Mouse (Mus musculus) kidney, embryonic 14.5 days (tissue): ENCODE data around the gene Epm2aip1. TPM values are rescaled to one million over a fixed set of nuclear protein-coding genes. Genes with fewer than 3 reads are reported as not detected.

Source experiments
- ATAC-seq: fragments of 200-750 bp; cut with Nextera tagmentation; 2 replicates; pipeline ENCODE4 v1.8.0; 2017; ENCODE audit warnings: moderate number of reproducible peaks, mild to moderate bottlenecking, moderate TSS enrichment, moderate library complexity; ENCODE audit not compliant: low FRiP score, low TSS enrichment
- H3K27ac ChIP-seq: fragments of 300-500 bp; sonication (generic); 2 replicates; pipeline ENCODE4 v1.5.1; 2014; ENCODE audit warnings: low read depth, mild to moderate bottlenecking, low read length, moderate library complexity, mixed read lengths
- H3K27me3 ChIP-seq: fragments of 300-500 bp; sonication (generic); 2 replicates; pipeline ENCODE4 v1.6.1; 2014; ENCODE audit warnings: mild to moderate bottlenecking, low read length; ENCODE audit not compliant: control insufficient read depth, insufficient read depth
- H3K36me3 ChIP-seq: fragments of 300-500 bp; sonication (generic); 2 replicates; pipeline ENCODE4 v1.6.1; 2014; ENCODE audit warnings: low read length, mixed read lengths; ENCODE audit not compliant: control insufficient read depth, insufficient read depth
- H3K4me1 ChIP-seq: fragments of 300-500 bp; sonication (generic); 2 replicates; pipeline ENCODE4 v1.6.1; 2014; ENCODE audit warnings: low read length, mixed read lengths; ENCODE audit not compliant: control insufficient read depth, insufficient read depth
- H3K4me2 ChIP-seq: fragments of 300-500 bp; sonication (generic); replicated peaks from 2 replicates; pipeline ENCODE4 v1.6.1; 2014; ENCODE audit warnings: low read depth, mild to moderate bottlenecking, low read length
- H3K4me3 ChIP-seq: fragments of 300-500 bp; sonication (generic); 2 replicates; pipeline ENCODE4 v1.5.1; 2014; ENCODE audit warnings: mild to moderate bottlenecking, low read length
- H3K9ac ChIP-seq: fragments of 300-500 bp; sonication (generic); 2 replicates; pipeline ENCODE4 v1.6.1; 2014; ENCODE audit warnings: low read depth, mild to moderate bottlenecking, low read length, moderate library complexity
- H3K9me3 ChIP-seq: fragments of 300-500 bp; sonication (generic); 2 replicates; pipeline ENCODE4 v1.6.1; 2016; ENCODE audit warnings: low read length; ENCODE audit not compliant: control insufficient read depth
- WGBS: fragments of 180-500 bp; shearing (Covaris S2); extraction: QIAGEN DNeasy Blood & Tissue Kit; methylation state at CpG from one replicate; pipeline ENCODE4 v1.1.7; 2014; 5-methylcytosine and 5-hydroxymethylcytosine counted together
- polyA plus RNA-seq: library from polyadenylated mRNA; unstranded; fragments of >200 nt; fragmentation: Nextera tagmentation; extraction: Ambion mirVana; gene quantifications from 2 replicates; pipeline ENCODE4 v1.2.1, GENCODE M21; 2014

Epm2aip1 gene
- polyA plus RNA-seq, 1 experiment from 2014 or later = 36.5 TPM

- Histone ChIP-seq H3K9ac (no peak overlapping the region), H3K27me3 (no peaks in the 10 kb centered on the region), H3K4me1 (peaks cover 30% of the 10 kb centered on the region), H3K36me3 (peaks cover 35% of the 10 kb centered on the region), H3K4me2 (peak overlapping the region; percentile 70), H3K4me3 (peak overlapping the region; percentile 87; the same call in 1 of the 2 replicates), H3K9me3 (no peaks in the 10 kb centered on the region), H3K27ac (no peak overlapping the region)
- 73% methylated on average over 1 of the region's 1 CpGs for WGBS
- no peak for ATAC-seq
Observed at GRCm38 (mm10) chr9:111273958-111274357, 2.2 kb downstream of the Epm2aip1 start.

- Histone ChIP-seq H3K27ac (no peak overlapping the region), H3K36me3 (peaks cover 40% of the 10 kb centered on the region), H3K9ac (peak overlapping the region; percentile 25; the same call in 1 of the 2 replicates), H3K4me2 (peak overlapping the region; percentile 28), H3K4me3 (peak overlapping the region; percentile 18), H3K9me3 (no peaks in the 10 kb centered on the region), H3K27me3 (no peaks in the 10 kb centered on the region), H3K4me1 (peaks cover 28% of the 10 kb centered on the region)
- WGBS = 28% methylated on average over 1 of the region's 1 CpGs
- ATAC-seq = no peak
Observed at GRCm38 (mm10) chr9:111275156-111275555, 3.4 kb downstream of the Epm2aip1 start.

GRCm38 (mm10) chr9:111285061-111285460 is 13.3 kb downstream of the Epm2aip1 start:
- H3K4me1 ChIP-seq = no peaks in the 10 kb centered on the region
- no peak overlapping the region for H3K4me2 ChIP-seq
- H3K36me3 ChIP-seq = no peaks in the 10 kb centered on the region
- no peak overlapping the region for H3K9ac ChIP-seq
- ATAC-seq = no peak
- WGBS = 49% methylated on average over 3 of the region's 3 CpGs
- no peaks in the 10 kb centered on the region for H3K27me3 ChIP-seq
- no peaks in the 10 kb centered on the region for H3K9me3 ChIP-seq
- no peak overlapping the region for H3K27ac ChIP-seq
- no peak overlapping the region for H3K4me3 ChIP-seq

- no peaks in the 10 kb centered on the region for H3K9me3 ChIP-seq
- no peaks in the 10 kb centered on the region for H3K27me3 ChIP-seq
- no peaks in the 10 kb centered on the region for H3K36me3 ChIP-seq
- no peak overlapping the region for H3K9ac ChIP-seq
- H3K27ac ChIP-seq = no peak overlapping the region
- no peak for ATAC-seq
- no peak overlapping the region for H3K4me3 ChIP-seq
- H3K4me2 ChIP-seq = no peak overlapping the region
- H3K4me1 ChIP-seq = no peaks in the 10 kb centered on the region
- 28% methylated on average over 5 of the region's 5 CpGs for WGBS
Observed at GRCm38 (mm10) chr9:111285676-111286075, 13.9 kb downstream of the Epm2aip1 start.

- Histone ChIP-seq H3K36me3 (no peaks in the 10 kb centered on the region), H3K27ac (no peak overlapping the region), H3K4me1 (no peaks in the 10 kb centered on the region), H3K9ac (no peak overlapping the region), H3K4me2 (no peak overlapping the region), H3K27me3 (no peaks in the 10 kb centered on the region), H3K4me3 (no peak overlapping the region), H3K9me3 (no peaks in the 10 kb centered on the region)
- ATAC-seq = no peak
- WGBS = 82% methylated on average over 2 of the region's 2 CpGs
Observed at GRCm38 (mm10) chr9:111286468-111286867, 14.7 kb downstream of the Epm2aip1 start.

- Histone ChIP-seq H3K9ac (no peak overlapping the region), H3K27ac (no peak overlapping the region), H3K4me3 (no peak overlapping the region), H3K9me3 (no peaks in the 10 kb centered on the region), H3K4me1 (no peaks in the 10 kb centered on the region), H3K36me3 (no peaks in the 10 kb centered on the region), H3K27me3 (no peaks in the 10 kb centered on the region), H3K4me2 (no peak overlapping the region)
- WGBS = 96% methylated on average over 4 of the region's 4 CpGs
- ATAC-seq = no peak
Observed at GRCm38 (mm10) chr9:111287956-111288355, 16.2 kb downstream of the Epm2aip1 start.

- H3K36me3 ChIP-seq = no peaks in the 10 kb centered on the region
- WGBS = 53% methylated on average over 9 of the region's 9 CpGs
- ATAC-seq = peak; percentile 43; the same call in 1 of the 2 replicates
- no peak overlapping the region for H3K9ac ChIP-seq
- no peaks in the 10 kb centered on the region for H3K4me1 ChIP-seq
- no peaks in the 10 kb centered on the region for H3K27me3 ChIP-seq
- H3K9me3 ChIP-seq = no peaks in the 10 kb centered on the region
- H3K4me2 ChIP-seq = peak overlapping the region; percentile 30; the same call in 1 of the 2 replicates
- H3K27ac ChIP-seq = peak overlapping the region; percentile 53; the same call in 1 of the 2 replicates
- H3K4me3 ChIP-seq = no peak overlapping the region; the same call in 1 of the 2 replicates
Observed at GRCm38 (mm10) chr9:111289294-111289831, 17.6 kb downstream of the Epm2aip1 start.

GRCm38 (mm10) chr9:111289832-111290339 is 18.2 kb downstream of the Epm2aip1 start:
- Histone ChIP-seq H3K4me2 (peak overlapping the region; percentile 30; the same call in 1 of the 2 replicates), H3K27ac (peak overlapping the region; percentile 53; the same call in 1 of the 2 replicates), H3K36me3 (no peaks in the 10 kb centered on the region), H3K9me3 (no peaks in the 10 kb centered on the region), H3K4me1 (no peaks in the 10 kb centered on the region), H3K4me3 (no peak overlapping the region; the same call in 1 of the 2 replicates), H3K9ac (no peak overlapping the region), H3K27me3 (no peaks in the 10 kb centered on the region)
- peak; percentile 88 for ATAC-seq
- WGBS = 15% methylated on average over 21 of the region's 21 CpGs

GRCm38 (mm10) chr9:111290539-111291100 is 18.9 kb downstream of the Epm2aip1 start:
- Histone ChIP-seq H3K36me3 (no peaks in the 10 kb centered on the region), H3K27me3 (no peaks in the 10 kb centered on the region), H3K4me2 (no peak overlapping the region), H3K9ac (no peak overlapping the region), H3K27ac (no peak overlapping the region), H3K9me3 (no peaks in the 10 kb centered on the region), H3K4me3 (no peak overlapping the region), H3K4me1 (no peaks in the 10 kb centered on the region)
- WGBS = 76% methylated on average over 11 of the region's 11 CpGs
- ATAC-seq = no peak
